Mouse (Mus musculus): Measurements from ENCODE around the gene Olfr530.

The Olfr530 gene

GRCm38 (mm10) chr7:140376231-140376630 is at the start of gene Olfr530:
Gene Olfr530 (minus strand): TSS chr7:140376331.
- DNase-seq (ENCODE audit: low read depth, low spot score), result no peak

GRCm38 (mm10) chr7:140421539-140421938 is 45.4 kb upstream of the Olfr530 start, which contains the start of gene Olfr532:
Gene Olfr532 (minus strand): TSS chr7:140421639.
- no peak for DNase-seq (ENCODE audit: low read depth, low spot score)

- DNase-seq (ENCODE audit: low read depth, low spot score), result no peak
Observed at GRCm38 (mm10) chr7:140402818-140403217, 26.7 kb upstream of the Olfr530 start, which contains the start of gene Olfr531. Gene Olfr531 (minus strand): TSS chr7:140402918.

GRCm38 (mm10) chr7:140376911-140377310 is 780 bp upstream of the Olfr530 start:
- no peak for DNase-seq (ENCODE audit: low read depth, low spot score)

GRCm38 (mm10) chr7:140374300-140374699 is 1.8 kb downstream of the Olfr530 start:
- no peak for DNase-seq (ENCODE audit: low read depth, low spot score)

- DNase-seq (ENCODE audit: low read depth, low spot score), result no peak
Observed at GRCm38 (mm10) chr7:140361571-140361970, 14.6 kb downstream of the Olfr530 start, which contains the start of gene Olfr60. Gene Olfr60 (minus strand): TSS chr7:140361671.

- no peak for DNase-seq (ENCODE audit: low read depth, low spot score)
Observed at GRCm38 (mm10) chr7:140333717-140334116, 42.4 kb downstream of the Olfr530 start, which contains the start of gene Olfr527. Gene Olfr527 (plus strand): TSS chr7:140334017.

- no peak for DNase-seq (ENCODE audit: low read depth, low spot score)
Observed at GRCm38 (mm10) chr7:140329766-140330304, 46.3 kb downstream of the Olfr530 start.
